In genomic region chr8:8562268-8562667, GRCm38 (mm10) we compare ENCODE assay signal across 25 mouse cellular contexts.
A peak's percentile ranks its signal among the peaks of the same experiment; 100 is the strongest.
DNase-seq lines count a peak whose midpoint lies in the region; ATAC-seq lines count a peak whose summit lies in the region.
"Had no signal": no experiment of that assay in that cellular context is flagged by ENCODE, and none has a peak within 500 bp of the region (broad histone marks: within the 10 kb centered on the region; RNA-seq: fewer than 3 reads in every experiment).

No protein-coding gene starts in this region.

- WGBS in forebrain, embryonic 11.5 days = 76% methylated on average over 7 of the region's 7 CpGs

- no peak overlapping the region for H3K9ac ChIP-seq in forebrain, embryonic 11.5 days (ENCODE audit: low read length)
- H3K9ac ChIP-seq: embryonic facial prominence, embryonic 12.5 days; embryonic facial prominence, embryonic 15.5 days; forebrain, embryonic 12.5 days; forebrain, embryonic 15.5 days; hindbrain, embryonic 13.5 days; intestine, embryonic 15.5 days had no signal

- no peaks in the 10 kb centered on the region for H3K27me3 ChIP-seq in forebrain, embryonic 11.5 days (ENCODE audit: control insufficient read depth, insufficient read depth, low read length)
- H3K27me3 ChIP-seq: embryonic facial prominence, embryonic 12.5 days; embryonic facial prominence, embryonic 15.5 days; forebrain, embryonic 12.5 days; forebrain, embryonic 15.5 days; hindbrain, embryonic 13.5 days; intestine, embryonic 15.5 days had no signal

- H3K4me3 ChIP-seq in forebrain, embryonic 11.5 days (ENCODE audit: low read depth, low read length) = no peak overlapping the region
- H3K4me3 ChIP-seq: embryonic facial prominence, embryonic 12.5 days; embryonic facial prominence, embryonic 15.5 days; forebrain, embryonic 12.5 days; forebrain, embryonic 15.5 days; gastrocnemius, adult 2 months; hindbrain, embryonic 10.5 days; hindbrain, embryonic 13.5 days; intestine, embryonic 15.5 days had no signal

- H3K36me3 ChIP-seq in forebrain, embryonic 11.5 days (ENCODE audit: control insufficient read depth, insufficient read depth, low read length) = no peaks in the 10 kb centered on the region
- H3K36me3 ChIP-seq: embryonic facial prominence, embryonic 12.5 days; embryonic facial prominence, embryonic 15.5 days; forebrain, embryonic 12.5 days; forebrain, embryonic 15.5 days; hindbrain, embryonic 10.5 days; hindbrain, embryonic 13.5 days; intestine, embryonic 15.5 days had no signal

- H3K4me1 ChIP-seq in forebrain, embryonic 11.5 days (replicated peaks; ENCODE audit: control insufficient read depth, insufficient read depth, low read length) = no peaks in the 10 kb centered on the region
- H3K4me1 ChIP-seq: embryonic facial prominence, embryonic 12.5 days; embryonic facial prominence, embryonic 15.5 days; forebrain, embryonic 12.5 days; forebrain, embryonic 15.5 days; hindbrain, embryonic 10.5 days; intestine, embryonic 15.5 days had no signal

- ATAC-seq in forebrain, embryonic 11.5 days (replicated peaks; ENCODE audit: low FRiP score) = no peak
- ATAC-seq: forebrain, embryonic 15.5 days; hindbrain, embryonic 16.5 days; intestine, embryonic 15.5 days had no signal

- H3K4me2 ChIP-seq in forebrain, embryonic 11.5 days (ENCODE audit: low read depth, low read length, severe bottlenecking) = no peak overlapping the region
- H3K4me2 ChIP-seq: embryonic facial prominence, embryonic 12.5 days; embryonic facial prominence, embryonic 15.5 days; forebrain, embryonic 12.5 days; forebrain, embryonic 15.5 days; heart, embryonic 11.5 days; hindbrain, embryonic 13.5 days; intestine, embryonic 15.5 days had no signal

- no peaks in the 10 kb centered on the region for H3K9me3 ChIP-seq in forebrain, embryonic 11.5 days (ENCODE audit: control insufficient read depth, low read length)
- H3K9me3 ChIP-seq: embryonic facial prominence, embryonic 12.5 days; embryonic facial prominence, embryonic 15.5 days; forebrain, embryonic 12.5 days; forebrain, embryonic 15.5 days; hindbrain, embryonic 10.5 days; hindbrain, embryonic 13.5 days; intestine, embryonic 15.5 days had no signal

- DNase-seq in right cerebral cortex, adult 18-20 months = peak; percentile 21
- no peak for DNase-seq in right cerebral cortex, postnatal 25 days
- DNase-seq in 3T3-L1 (ENCODE audit: low read depth, low spot score) = peak; percentile 75
- DNase-seq in brain, adult 2 months (ENCODE audit: low read depth, low spot score) = peak; percentile 46
- no peak for DNase-seq in urinary bladder, adult 18-20 months (ENCODE audit: low spot score in 2 of 2)
- no peak for DNase-seq in forebrain, embryonic 11.5 days (ENCODE audit: low spot score)
- DNase-seq in ovary, postnatal 14 days (ENCODE audit: low spot score) = no peak
- DNase-seq: adrenal gland, adult 2 months; adrenal gland, postnatal 14 days; cerebellum, adult 11-12 months; cerebellum, adult 9-11 months; cerebellum, postnatal 25 days; gastrocnemius, adult 2 months; gastrocnemius, postnatal 14 days; heart, adult 11 months; heart, postnatal 36 days had no signal

- no peak overlapping the region for H3K27ac ChIP-seq in forebrain, embryonic 11.5 days (ENCODE audit: low read depth, low read length)
- H3K27ac ChIP-seq: embryonic facial prominence, embryonic 12.5 days; embryonic facial prominence, embryonic 15.5 days; forebrain, embryonic 12.5 days; forebrain, embryonic 15.5 days; gastrocnemius, adult 2 months; hindbrain, embryonic 10.5 days; hindbrain, embryonic 13.5 days; intestine, embryonic 15.5 days had no signal

Comparison
In these comparisons a context has a peak if more than half of its experiments do, and no peak if none do; other contexts are left out.
1. DNase-seq: peak in right cerebral cortex, adult 18-20 months (single experiment), 3T3-L1 (single experiment) and brain, adult 2 months (single experiment); none in right cerebral cortex, postnatal 25 days (single experiment), urinary bladder, adult 18-20 months (0 of 2), forebrain, embryonic 11.5 days (single experiment) and ovary, postnatal 14 days (single experiment).